Mouse (Mus musculus) stomach, embryonic 14.5 days (tissue): Measurements from ENCODE around the gene Nudcd3. TPM values are rescaled to one million over a fixed set of nuclear protein-coding genes. Genes with fewer than 3 reads are reported as not detected.

Experiments
- ATAC-seq: fragments of 200-750 bp; cut with Nextera tagmentation; 2 replicates; pipeline ENCODE4 v1.8.0; 2017; ENCODE audit warnings: low read depth, moderate TSS enrichment; ENCODE audit not compliant: insufficient number of reproducible peaks, insufficient read depth, low FRiP score
- H3K27ac ChIP-seq: fragments of 300-500 bp; sonication (generic); 2 replicates; pipeline ENCODE4 v1.5.1; 2014; ENCODE audit warnings: mild to moderate bottlenecking, low read length, moderate library complexity, mixed read lengths
- H3K27me3 ChIP-seq: fragments of 300-500 bp; sonication (generic); 2 replicates; pipeline ENCODE4 v1.6.1; 2014; ENCODE audit warnings: low read length, control low read depth, mixed read lengths; ENCODE audit not compliant: control insufficient read depth, insufficient read depth
- H3K36me3 ChIP-seq: fragments of 300-500 bp; sonication (generic); 2 replicates; pipeline ENCODE4 v1.6.1; 2014; ENCODE audit warnings: mild to moderate bottlenecking, control low read depth, low read length, moderate library complexity, mixed read lengths; ENCODE audit not compliant: control insufficient read depth, insufficient read depth
- H3K4me1 ChIP-seq: fragments of 300-500 bp; sonication (generic); 2 replicates; pipeline ENCODE4 v1.6.1; 2014; ENCODE audit warnings: low read length, control low read depth, mixed read lengths; ENCODE audit not compliant: control insufficient read depth, insufficient read depth
- H3K4me2 ChIP-seq: fragments of 300-500 bp; sonication (generic); replicated peaks from 2 replicates; pipeline ENCODE4 v1.6.1; 2014; ENCODE audit warnings: low read depth, low read length, control low read depth
- H3K4me3 ChIP-seq: fragments of 300-500 bp; sonication (generic); 2 replicates; pipeline ENCODE4 v1.5.1; 2014; ENCODE audit warnings: low read depth, low read length, control low read depth
- H3K9ac ChIP-seq: fragments of 300-500 bp; sonication (generic); replicated peaks from 2 replicates; pipeline ENCODE4 v1.6.1; 2014; ENCODE audit warnings: low read depth, mild to moderate bottlenecking, control low read depth, low read length, moderate library complexity, mixed read lengths
- H3K9me3 ChIP-seq: fragments of 300-500 bp; sonication (generic); 2 replicates; pipeline ENCODE4 v1.6.1; 2016; ENCODE audit warnings: low read depth, low read length, control low read depth; ENCODE audit not compliant: control insufficient read depth
- WGBS: fragments of 180-500 bp; shearing (Covaris S2); extraction: QIAGEN DNeasy Blood & Tissue Kit; methylation state at CpG from one replicate; pipeline ENCODE4 v1.1.7; 2014; 5-methylcytosine and 5-hydroxymethylcytosine counted together
- polyA plus RNA-seq: library from polyadenylated mRNA; unstranded; fragments of >200 nt; fragmentation: Nextera tagmentation; extraction: Ambion mirVana; gene quantifications from 2 replicates; pipeline ENCODE4 v1.2.1, GENCODE M21; 2014

The Nudcd3 gene
- polyA plus RNA-seq, 1 experiment from 2014 or later: 42.0 TPM

DNA sequence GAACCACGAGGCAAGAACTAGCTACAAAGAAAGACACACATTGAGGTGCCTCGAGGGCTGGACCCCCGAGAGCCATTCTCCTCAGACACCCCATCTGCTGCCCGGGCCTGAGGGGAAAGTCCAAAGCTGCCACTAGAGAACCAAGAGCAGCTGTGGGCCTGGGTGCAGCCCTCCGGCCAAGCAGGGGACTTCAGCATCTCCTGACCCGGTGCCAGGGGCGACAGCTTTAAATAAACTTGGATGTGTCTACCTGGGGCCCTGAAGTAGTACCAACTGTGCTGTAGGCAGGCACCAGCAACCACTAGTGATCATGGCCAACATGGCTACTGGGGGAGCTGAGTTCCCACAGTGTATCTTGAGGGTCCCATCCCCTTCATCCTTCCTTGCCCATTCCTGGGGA is 137.2 kb downstream of the Nudcd3 start:
- no peak overlapping the region for H3K9ac ChIP-seq
- H3K9me3 ChIP-seq: no peaks in the 10 kb centered on the region
- 86% methylated on average over 7 of the region's 7 CpGs for WGBS
- peaks cover 40% of the 10 kb centered on the region for H3K27me3 ChIP-seq
- no peaks in the 10 kb centered on the region for H3K36me3 ChIP-seq
- no peak overlapping the region for H3K27ac ChIP-seq
- H3K4me3 ChIP-seq: no peak overlapping the region
- ATAC-seq: no peak
- peaks cover 4% of the 10 kb centered on the region for H3K4me1 ChIP-seq
- no peak overlapping the region for H3K4me2 ChIP-seq

DNA sequence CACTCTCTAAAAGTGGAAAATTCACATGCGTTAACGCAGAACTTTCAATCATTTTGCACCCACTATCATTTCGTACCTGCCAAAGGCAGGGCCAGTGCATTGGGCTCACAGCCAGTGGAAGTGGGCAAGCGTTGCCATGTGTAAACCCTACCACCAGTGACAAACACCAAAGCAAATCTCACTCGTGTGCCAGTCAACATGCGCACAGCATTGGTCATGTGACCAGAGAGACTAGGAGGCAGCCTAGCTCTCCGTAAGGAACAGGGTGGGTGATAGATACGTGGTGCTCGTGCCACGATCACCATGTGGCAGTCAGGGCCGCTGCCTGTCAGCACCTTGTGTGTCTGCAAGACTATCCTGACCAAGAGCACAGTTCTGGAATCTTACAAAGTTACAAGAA is 137.9 kb downstream of the Nudcd3 start:
- ATAC-seq: no peak
- H3K27me3 ChIP-seq: peaks cover 40% of the 10 kb centered on the region
- no peaks in the 10 kb centered on the region for H3K36me3 ChIP-seq
- no peaks in the 10 kb centered on the region for H3K9me3 ChIP-seq
- no peak overlapping the region for H3K4me3 ChIP-seq
- H3K4me2 ChIP-seq: no peak overlapping the region
- no peak overlapping the region for H3K27ac ChIP-seq
- H3K4me1 ChIP-seq: peaks cover 3% of the 10 kb centered on the region
- no peak overlapping the region for H3K9ac ChIP-seq
- 90% methylated on average over 11 of the region's 11 CpGs for WGBS

DNA sequence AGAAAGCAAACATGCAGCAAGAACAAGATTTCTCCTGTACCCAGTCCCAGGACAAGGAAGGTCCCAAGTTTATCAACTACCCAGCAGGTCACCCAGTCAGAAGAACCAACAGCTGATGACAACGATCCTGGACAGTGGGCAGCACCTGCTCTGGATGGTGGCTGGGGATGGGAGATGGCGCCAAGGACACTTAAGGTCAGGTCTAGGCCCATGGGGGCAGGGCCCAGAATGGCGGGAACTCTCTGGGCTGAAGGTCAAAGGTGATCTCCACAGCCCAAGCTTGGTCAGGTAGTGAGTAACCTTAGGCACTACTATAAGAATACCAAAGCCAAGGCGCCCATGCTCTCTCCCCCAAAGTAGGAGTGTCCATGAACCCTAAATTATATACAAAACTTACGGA is 138.3 kb downstream of the Nudcd3 start:
- Histone ChIP-seq H3K9me3 (no peaks in the 10 kb centered on the region), H3K27me3 (peaks cover 37% of the 10 kb centered on the region), H3K27ac (no peak overlapping the region), H3K4me1 (peaks cover 3% of the 10 kb centered on the region), H3K4me2 (no peak overlapping the region), H3K9ac (no peak overlapping the region), H3K4me3 (no peak overlapping the region), H3K36me3 (no peaks in the 10 kb centered on the region)
- WGBS: 74% methylated on average over 5 of the region's 5 CpGs
- no peak for ATAC-seq

DNA sequence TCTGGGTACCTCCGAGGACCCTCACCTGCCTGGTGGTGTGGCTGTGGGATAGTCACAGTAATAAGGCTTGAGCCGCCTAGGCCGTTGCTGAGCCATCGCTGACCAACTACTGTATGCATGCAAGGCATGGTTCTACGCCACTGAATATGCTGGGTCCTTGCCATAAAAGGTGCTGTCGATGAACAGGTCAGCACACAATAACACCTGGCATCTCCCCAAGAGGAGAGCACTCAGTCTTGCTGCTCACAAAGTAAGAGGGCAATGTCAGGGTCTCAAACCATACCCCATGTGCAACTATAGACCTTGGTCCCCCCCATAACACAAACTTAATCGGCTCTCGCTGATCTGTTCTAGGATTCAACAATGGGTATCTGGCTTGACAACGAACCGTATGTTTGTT is 141.1 kb downstream of the Nudcd3 start:
- Histone ChIP-seq H3K9me3 (no peaks in the 10 kb centered on the region), H3K27me3 (peaks cover 11% of the 10 kb centered on the region; the same call in 1 of the 2 replicates), H3K4me2 (no peak overlapping the region), H3K9ac (no peak overlapping the region), H3K4me3 (no peak overlapping the region), H3K27ac (no peak overlapping the region), H3K36me3 (no peaks in the 10 kb centered on the region), H3K4me1 (no peaks in the 10 kb centered on the region)
- WGBS: 89% methylated on average over 10 of the region's 10 CpGs
- ATAC-seq: no peak

Other genes with a start within 250 kb of the Nudcd3 start
- gene Ykt6, start 244.7 kb downstream of the Nudcd3 start, polyA plus RNA-seq: 23.2 and 23.3 TPM in 2 replicates
- 2.5 and 2.6 TPM in 2 replicates for gene Camk2b, start 134.1 kb downstream of the Nudcd3 start, polyA plus RNA-seq
- 0.64 and 0.93 TPM in 2 replicates for gene A730071L15Rik, start 386 bp downstream of the Nudcd3 start, polyA plus RNA-seq
- 0.06 and 0.08 TPM in 2 replicates for gene Npc1l1, start 29.7 kb upstream of the Nudcd3 start, polyA plus RNA-seq
- 96.3 and 100 TPM in 2 replicates for gene Ddx56, start 67.4 kb upstream of the Nudcd3 start, polyA plus RNA-seq
- 119 and 125 TPM in 2 replicates for gene Tmed4, start 74.5 kb upstream of the Nudcd3 start, polyA plus RNA-seq
- gene Ogdh, start 91.2 kb upstream of the Nudcd3 start, polyA plus RNA-seq: 89.1 and 90.4 TPM in 2 replicates
- 12.6 and 14.3 TPM in 2 replicates for gene Zmiz2, start 188.7 kb upstream of the Nudcd3 start, polyA plus RNA-seq
- 5,529 and 5,614 TPM in 2 replicates for gene Ppia, start 215.0 kb upstream of the Nudcd3 start, polyA plus RNA-seq
- 524 and 623 TPM in 2 replicates for gene H2afv, start 244.0 kb upstream of the Nudcd3 start, polyA plus RNA-seq